Mouse (Mus musculus): ENCODE data around the gene Dnajc12.

GRCm38 (mm10) chr10:63376303-63376702, 5.9 kb upstream of the Dnajc12 start:
- TF ChIP-seq TAL1 (IDR thresholded peaks at IDR 0.05; ENCODE audit: low read length) = no peak
- no peak for TF ChIP-seq GATA1 (IDR thresholded peaks at IDR 0.05; ENCODE audit: low read length)

All from erythroblast, embryonic 14.5 days (primary cell).